Mouse (Mus musculus): Measurements from ENCODE around the gene Ccdc8. TPM values are rescaled to one million over a fixed set of nuclear protein-coding genes. Genes with fewer than 3 reads are reported as not detected.

Gene Ccdc8
- total and polyA plus RNA-seq, 3 experiments: 0.11 TPM; not detected in 2

GRCm38 (mm10) chr7:17002375-17003195 is 10.1 kb downstream of the Ccdc8 start:
- DNase-seq (ENCODE audit: low read depth, low spot score): peak; percentile 87
- H3K79me2 ChIP-seq (ENCODE audit: control insufficient read depth, insufficient read depth, low read length, poor library complexity): no peaks in the 10 kb centered on the region
- TF ChIP-seq USF1 (IDR thresholded peaks at IDR 0.05; ENCODE audit: low read depth, low read length) (no peak), MXI1 (IDR thresholded peaks at IDR 0.05; ENCODE audit: low read depth, low read length) (no peak), POLR2AphosphoS5 (IDR thresholded peaks at IDR 0.05; ENCODE audit: borderline replicate concordance, low read depth, low read length) (no peak), SMC3 (IDR thresholded peaks at IDR 0.05; ENCODE audit: low read depth, low read length) (peak; percentile 71), POLR2AphosphoS2 (IDR thresholded peaks at IDR 0.05; ENCODE audit: low read length) (peak; percentile 40), CTCF (IDR thresholded peaks at IDR 0.05 in 2 of 3, conservative IDR thresholded peaks at IDR 0.05 in 1 of 3; ENCODE audit: control insufficient read depth in 1 of 3, insufficient read depth in 1 of 3, low read depth in 2 of 3, low read length in 3 of 3, poor library complexity in 1 of 3, severe bottlenecking in 1 of 3) (peak; percentile 71 to 91 (median 84)), RAD21 (IDR thresholded peaks at IDR 0.05; ENCODE audit: low read depth, low read length) (peak; percentile 82), POLR2A (IDR thresholded peaks at IDR 0.05; ENCODE audit: control insufficient read depth in 1 of 2, insufficient read depth in 1 of 2, low read depth in 1 of 2, low read length in 2 of 2, poor library complexity in 1 of 2) (0 out of 4 replicates have a peak, but pooled peaks of 1 of the 2 experiments have one; percentile 25), ZC3H11A (IDR thresholded peaks at IDR 0.05; ENCODE audit: low read depth, low read length) (peak; percentile 70)
- H3K36me3 ChIP-seq (ENCODE audit: control insufficient read depth in 1 of 2, insufficient read depth in 2 of 2, low read length in 2 of 2): peaks cover 4 to 9% of the 10 kb centered on the region in 2 experiments
- H3K9ac ChIP-seq (ENCODE audit: control insufficient read depth, low read depth, low read length, poor library complexity, severe bottlenecking): no peak overlapping the region
- H3K4me3 ChIP-seq (ENCODE audit: control insufficient read depth in 1 of 2, insufficient read depth in 1 of 2, low read depth in 2 of 2, low read length in 2 of 2): no peak overlapping the region
- no peak overlapping the region for H3K27ac ChIP-seq (ENCODE audit: control insufficient read depth, low read depth, low read length)
- H3K9me3 ChIP-seq (replicated peaks; ENCODE audit: insufficient read depth, low read length): no peaks in the 10 kb centered on the region
- no peaks in the 10 kb centered on the region for H3K27me3 ChIP-seq (ENCODE audit: control insufficient read depth in 1 of 2, insufficient read depth in 2 of 2, low read length in 2 of 2)
- peaks cover 8 to 12% of the 10 kb centered on the region in 2 experiments for H3K4me1 ChIP-seq (ENCODE audit: control insufficient read depth in 1 of 2, insufficient read depth in 2 of 2, low read length in 2 of 2)

GRCm38 (mm10) chr7:17003230-17003960 is 10.9 kb downstream of the Ccdc8 start:
- H3K27me3 ChIP-seq (ENCODE audit: control insufficient read depth in 1 of 2, insufficient read depth in 2 of 2, low read length in 2 of 2): no peaks in the 10 kb centered on the region
- no peaks in the 10 kb centered on the region for H3K9me3 ChIP-seq (replicated peaks; ENCODE audit: insufficient read depth, low read length)
- H3K4me3 ChIP-seq (ENCODE audit: control insufficient read depth in 1 of 2, insufficient read depth in 1 of 2, low read depth in 2 of 2, low read length in 2 of 2): no peak overlapping the region
- DNase-seq (ENCODE audit: low read depth, low spot score): peak; percentile 77
- peaks cover 8 to 12% of the 10 kb centered on the region in 2 experiments for H3K4me1 ChIP-seq (ENCODE audit: control insufficient read depth in 1 of 2, insufficient read depth in 2 of 2, low read length in 2 of 2)
- H3K27ac ChIP-seq (ENCODE audit: control insufficient read depth, low read depth, low read length): no peak overlapping the region
- H3K79me2 ChIP-seq (ENCODE audit: control insufficient read depth, insufficient read depth, low read length, poor library complexity): no peaks in the 10 kb centered on the region
- peaks cover 6 to 9% of the 10 kb centered on the region in 2 experiments for H3K36me3 ChIP-seq (ENCODE audit: control insufficient read depth in 1 of 2, insufficient read depth in 2 of 2, low read length in 2 of 2)
- no peak overlapping the region for H3K9ac ChIP-seq (ENCODE audit: control insufficient read depth, low read depth, low read length, poor library complexity, severe bottlenecking)
- 0 out of 2 replicates have a peak, but pooled peaks have one; percentile 3 for TF ChIP-seq SMC3 (IDR thresholded peaks at IDR 0.05; ENCODE audit: low read depth, low read length)
- TF ChIP-seq CHD1 (IDR thresholded peaks at IDR 0.05; ENCODE audit: low read depth, low read length): no peak

- TF ChIP-seq MYC (IDR thresholded peaks at IDR 0.05; ENCODE audit: low read depth, low read length): no peak
- TF ChIP-seq MXI1 (IDR thresholded peaks at IDR 0.05; ENCODE audit: low read depth, low read length): no peak
- TF ChIP-seq MAX (IDR thresholded peaks at IDR 0.05; ENCODE audit: low read length): no peak
- no peak for TF ChIP-seq BHLHE40 (IDR thresholded peaks at IDR 0.05; ENCODE audit: borderline replicate concordance, low read depth, low read length)
- no peak for TF ChIP-seq RAD21 (IDR thresholded peaks at IDR 0.05; ENCODE audit: low read depth, low read length)
- TF ChIP-seq JUND (IDR thresholded peaks at IDR 0.05; ENCODE audit: low read depth, low read length): no peak
- TF ChIP-seq USF1 (IDR thresholded peaks at IDR 0.05; ENCODE audit: low read depth, low read length): no peak
- no peak for TF ChIP-seq TBP (IDR thresholded peaks at IDR 0.05; ENCODE audit: low read depth, low read length)
- no peak for TF ChIP-seq MYB (IDR thresholded peaks at IDR 0.05; ENCODE audit: low read depth, low read length)
- peaks cover 2 to 4% of the 10 kb centered on the region in 2 experiments; a peak in 2 of 4 replicates for H3K4me1 ChIP-seq (ENCODE audit: control insufficient read depth in 1 of 2, insufficient read depth in 2 of 2, low read length in 2 of 2)
Observed at GRCm38 (mm10) chr7:17004716-17005115, 12.2 kb downstream of the Ccdc8 start.

More at GRCm38 (mm10) chr7:17004716-17005115, 12.2 kb downstream of the Ccdc8 start:
- H3K9ac ChIP-seq (ENCODE audit: control insufficient read depth, low read depth, low read length, poor library complexity, severe bottlenecking): no peak overlapping the region
- H3K79me2 ChIP-seq (ENCODE audit: control insufficient read depth, insufficient read depth, low read length, poor library complexity): no peaks in the 10 kb centered on the region
- H3K27me3 ChIP-seq (ENCODE audit: control insufficient read depth in 1 of 2, insufficient read depth in 2 of 2, low read length in 2 of 2): no peaks in the 10 kb centered on the region
- no peak for DNase-seq (ENCODE audit: low read depth, low spot score)
- H3K9me3 ChIP-seq (replicated peaks; ENCODE audit: insufficient read depth, low read length): no peaks in the 10 kb centered on the region
- H3K27ac ChIP-seq (ENCODE audit: control insufficient read depth, low read depth, low read length): no peak overlapping the region
- no peak overlapping the region for H3K4me3 ChIP-seq (ENCODE audit: control insufficient read depth in 1 of 2, insufficient read depth in 1 of 2, low read depth in 2 of 2, low read length in 2 of 2)
- H3K36me3 ChIP-seq (ENCODE audit: control insufficient read depth in 1 of 2, insufficient read depth in 2 of 2, low read length in 2 of 2): peaks cover 5 to 6% of the 10 kb centered on the region in 2 experiments; a peak in 3 of 4 replicates
